Mouse (Mus musculus): ENCODE data around the gene Mchr1. TPM values are rescaled to one million over a fixed set of nuclear protein-coding genes. Genes with fewer than 3 reads are reported as not detected.

Gene Mchr1
- total and polyA plus RNA-seq, 3 experiments: not detected

DNA sequence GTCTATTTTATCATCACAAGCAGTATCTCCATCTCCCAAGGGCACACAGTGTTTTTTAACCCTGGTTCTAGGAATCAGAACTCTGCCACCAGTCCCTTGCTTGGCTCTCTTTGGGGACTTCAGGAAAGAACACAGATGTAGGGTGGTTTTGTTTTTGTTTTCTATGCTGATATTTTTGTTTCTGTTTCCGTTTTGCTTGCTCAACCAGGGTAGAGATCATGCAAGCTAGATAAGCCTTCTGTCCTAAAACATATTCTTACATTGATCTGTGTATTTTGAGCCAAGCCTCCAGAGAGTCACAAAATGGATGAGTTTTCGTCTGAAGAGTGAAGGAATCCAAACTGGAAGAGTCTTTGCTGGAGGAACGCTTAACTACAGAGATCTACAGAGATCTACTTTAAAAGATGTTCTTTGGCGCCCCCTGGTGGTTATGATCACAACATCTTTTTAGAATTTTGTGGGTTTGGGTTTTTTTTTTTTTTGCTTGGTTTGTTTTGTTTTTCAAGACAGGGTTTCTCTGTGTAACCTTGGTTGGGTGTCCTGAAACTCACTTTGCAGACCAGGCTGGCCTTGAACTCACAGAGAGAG lies 35.8 kb upstream of the Mchr1 start (continued):
- no peak for TF ChIP-seq HCFC1 (IDR thresholded peaks at IDR 0.05; ENCODE audit: low read depth, low read length)
- peak; percentile 55 for TF ChIP-seq ZC3H11A (IDR thresholded peaks at IDR 0.05; ENCODE audit: low read depth, low read length)
- TF ChIP-seq KAT2A (IDR thresholded peaks at IDR 0.05; ENCODE audit: insufficient replicate concordance, low read length): no peak

GRCm38 (mm10) chr15:81202462-81202861 lies 32.8 kb upstream of the Mchr1 start:
- TF ChIP-seq ETS1 (conservative IDR thresholded peaks at IDR 0.05; ENCODE audit: low read depth, low read length) (no peak), GABPA (IDR thresholded peaks at IDR 0.05; ENCODE audit: insufficient replicate concordance, low read depth, low read length) (no peak), ZC3H11A (IDR thresholded peaks at IDR 0.05; ENCODE audit: low read depth, low read length) (no peak), ELF1 (IDR thresholded peaks at IDR 0.05; ENCODE audit: low read depth, low read length) (no peak), POLR2AphosphoS2 (IDR thresholded peaks at IDR 0.05; ENCODE audit: low read depth, low read length) (no peak), TCF12 (IDR thresholded peaks at IDR 0.05; ENCODE audit: low read depth, low read length) (no peak)
- H3K4me2 ChIP-seq (ENCODE audit: insufficient read depth, low read depth, poor library complexity, severe bottlenecking): no peak overlapping the region
- dilution Hi-C loops (cut with MboI; ENCODE audit: extremely low pct_ligation_motif_present, extremely low pct_unique_long_range_greater_than_20kb, low sequenced_read_pairs) (no loop called here), in situ Hi-C loops (cut with MboI; ENCODE audit: low pct_ligation_motif_present, low pct_unique_long_range_greater_than_20kb, low sequenced_read_pairs) (no loop called here)
- no peak for DNase-seq (ENCODE audit: extremely low read depth)
- H3K27me3 ChIP-seq (replicated peaks): no peaks in the 10 kb centered on the region
- peaks cover 6% of the 10 kb centered on the region for H3K9me3 ChIP-seq (replicated peaks; ENCODE audit: low read length)
- H3K4me3 ChIP-seq (replicated peaks in 1 of 3; ENCODE audit: low read depth in 2 of 3, low read length in 2 of 3, poor library complexity in 1 of 3): no peak overlapping the region
- no peaks in the 10 kb centered on the region for H3K36me3 ChIP-seq (replicated peaks in 1 of 2; ENCODE audit: control insufficient read depth in 1 of 2, insufficient read depth in 1 of 2, low read length in 1 of 2)
- H3K79me2 ChIP-seq (replicated peaks; ENCODE audit: control insufficient read depth, extremely low read depth, insufficient read depth, poor library complexity, severe bottlenecking): no peaks in the 10 kb centered on the region
- H3K27ac ChIP-seq (ENCODE audit: insufficient read depth, low read depth): no peak overlapping the region
- no peak overlapping the region for H3K9ac ChIP-seq (ENCODE audit: insufficient read depth, low read depth)
- H3K4me1 ChIP-seq (ENCODE audit: control insufficient read depth in 1 of 2, insufficient read depth in 2 of 2): peaks cover 0 to 6% of the 10 kb centered on the region in 2 experiments; a peak in 2 of 4 replicates

DNA sequence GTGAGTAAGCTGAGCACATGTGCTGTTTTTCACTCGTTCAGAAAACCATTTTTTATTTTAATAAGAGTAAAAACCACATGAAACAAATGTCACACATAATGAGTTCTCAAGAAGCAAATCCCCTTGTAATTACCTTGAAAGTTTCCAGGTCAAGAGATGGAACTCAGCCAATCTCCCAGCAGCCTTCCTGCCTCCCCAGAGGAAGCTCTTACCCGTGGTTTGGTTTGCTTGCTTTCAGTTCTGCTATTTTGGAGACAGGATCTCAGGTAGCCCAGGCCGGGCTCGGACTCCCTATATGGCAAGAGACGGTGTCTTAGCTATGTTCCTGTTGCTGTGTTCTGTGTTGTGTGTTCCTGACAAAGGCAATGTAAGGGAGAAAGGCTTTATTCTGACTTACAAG lies 24.8 kb upstream of the Mchr1 start:
- no peaks in the 10 kb centered on the region for H3K27me3 ChIP-seq (replicated peaks)
- peaks cover 5% of the 10 kb centered on the region for H3K9me3 ChIP-seq (replicated peaks; ENCODE audit: low read length)
- peak overlapping the region; percentile 93 for H3K4me2 ChIP-seq (ENCODE audit: insufficient read depth, low read depth, poor library complexity, severe bottlenecking)
- DNase-seq (ENCODE audit: extremely low read depth): peak; percentile 79
- H3K4me1 ChIP-seq (ENCODE audit: control insufficient read depth in 1 of 2, insufficient read depth in 2 of 2): peaks cover 7 to 20% of the 10 kb centered on the region in 2 experiments
- in situ Hi-C loops (cut with MboI; ENCODE audit: low pct_ligation_motif_present, low pct_unique_long_range_greater_than_20kb, low sequenced_read_pairs): no loop called here
- H3K9ac ChIP-seq (ENCODE audit: insufficient read depth, low read depth): 0 out of 2 replicates have a peak overlapping the region, but pooled peaks have one; percentile 19
- peak overlapping the region in 1 of 3 experiments; percentile 19 for H3K4me3 ChIP-seq (replicated peaks in 1 of 3; ENCODE audit: low read depth in 2 of 3, low read length in 2 of 3, poor library complexity in 1 of 3)
- H3K36me3 ChIP-seq (replicated peaks in 1 of 2; ENCODE audit: control insufficient read depth in 1 of 2, insufficient read depth in 1 of 2, low read length in 1 of 2): no peaks in the 10 kb centered on the region
- H3K79me2 ChIP-seq (replicated peaks; ENCODE audit: control insufficient read depth, extremely low read depth, insufficient read depth, poor library complexity, severe bottlenecking): no peaks in the 10 kb centered on the region
- no peak overlapping the region for H3K27ac ChIP-seq (ENCODE audit: insufficient read depth, low read depth)
- dilution Hi-C loops (cut with MboI; ENCODE audit: extremely low pct_ligation_motif_present, extremely low pct_unique_long_range_greater_than_20kb, low sequenced_read_pairs): no loop called here
- TF ChIP-seq ZC3H11A (IDR thresholded peaks at IDR 0.05; ENCODE audit: low read depth, low read length) (no peak), UBTF (IDR thresholded peaks at IDR 0.05; ENCODE audit: low read depth, low read length) (no peak), RCOR1 (conservative IDR thresholded peaks at IDR 0.05; ENCODE audit: low read depth, low read length) (peak; percentile 76), JUND (conservative IDR thresholded peaks at IDR 0.05; ENCODE audit: low read depth, low read length) (no peak), CHD2 (IDR thresholded peaks at IDR 0.05; ENCODE audit: low read length) (0 out of 2 replicates have a peak, but pooled peaks have one; percentile 36), TCF12 (IDR thresholded peaks at IDR 0.05; ENCODE audit: low read depth, low read length) (0 out of 2 replicates have a peak, but pooled peaks have one; percentile 26), KAT2A (IDR thresholded peaks at IDR 0.05; ENCODE audit: insufficient replicate concordance, low read length) (no peak), MAX (IDR thresholded peaks at IDR 0.05; ENCODE audit: low read length) (no peak), MEF2A (IDR thresholded peaks at IDR 0.05; ENCODE audit: borderline replicate concordance, low read depth, low read length) (0 out of 2 replicates have a peak, but pooled peaks have one; percentile 11), MYC (IDR thresholded peaks at IDR 0.05; ENCODE audit: low read depth, low read length) (no peak), TBP (conservative IDR thresholded peaks at IDR 0.05; ENCODE audit: low read depth, low read length) (no peak), PAX5 (IDR thresholded peaks at IDR 0.05; ENCODE audit: low read length) (no peak), IRF4 (IDR thresholded peaks at IDR 0.05; ENCODE audit: low read depth, low read length) (peak; percentile 94), JUN (IDR thresholded peaks at IDR 0.05; ENCODE audit: insufficient read depth, low read depth, low read length) (no peak), MXI1 (IDR thresholded peaks at IDR 0.05; ENCODE audit: low read depth, low read length) (peak; percentile 49; the same call in 1 of the 2 replicates), SIN3A (IDR thresholded peaks at IDR 0.05; ENCODE audit: low read length) (no peak), GABPA (IDR thresholded peaks at IDR 0.05; ENCODE audit: insufficient replicate concordance, low read depth, low read length) (no peak), HCFC1 (IDR thresholded peaks at IDR 0.05; ENCODE audit: low read depth, low read length) (peak; percentile 35; the same call in 1 of the 2 replicates), RAD21 (IDR thresholded peaks at IDR 0.05; ENCODE audit: low read depth, low read length) (no peak; the same call in none of the 2 replicates), ETS1 (conservative IDR thresholded peaks at IDR 0.05; ENCODE audit: low read depth, low read length) (0 out of 2 replicates have a peak, but pooled peaks have one; percentile 31), USF1 (IDR thresholded peaks at IDR 0.05; ENCODE audit: low read depth, low read length) (no peak), ZKSCAN1 (IDR thresholded peaks at IDR 0.05; ENCODE audit: borderline replicate concordance, low read depth, low read length) (no peak), ZMIZ1 (IDR thresholded peaks at IDR 0.05; ENCODE audit: low read depth, low read length) (no peak), ZNF384 (IDR thresholded peaks at IDR 0.05; ENCODE audit: low read depth, low read length) (no peak), MAFK (IDR thresholded peaks at IDR 0.05; ENCODE audit: insufficient replicate concordance, low read length) (no peak)

Data from CH12.LX (cell line).